Comparison of ENCODE assay signal across 8 mouse cellular contexts in genomic region chr2:104422230-104422629, GRCm38 (mm10). TPM values are rescaled to one million over a fixed set of nuclear protein-coding genes. Genes with fewer than 3 reads are reported as not detected.
A peak's percentile ranks its signal among the peaks of the same experiment; 100 is the strongest.
DNase-seq lines count a peak whose midpoint lies in the region; ATAC-seq and TF ChIP-seq lines count a peak whose summit lies in the region.
"Had no signal": no experiment of that assay in that cellular context is flagged by ENCODE, and none has a peak within 500 bp of the region (broad histone marks: within the 10 kb centered on the region; RNA-seq: fewer than 3 reads in every experiment).

No protein-coding gene starts in this region.

- H3K4me1 ChIP-seq in forebrain, embryonic 14.5 days (ENCODE audit: control insufficient read depth, insufficient read depth, low read length), result no peaks in the 10 kb centered on the region
- no peaks in the 10 kb centered on the region for H3K4me1 ChIP-seq in midbrain, embryonic 14.5 days (ENCODE audit: control insufficient read depth, insufficient read depth, low read length)
- H3K4me1 ChIP-seq: megakaryocyte, embryonic 14.5 days had no signal

- H3K27me3 ChIP-seq in forebrain, embryonic 14.5 days (replicated peaks; ENCODE audit: control insufficient read depth, insufficient read depth, low read length), result no peaks in the 10 kb centered on the region
- no peaks in the 10 kb centered on the region for H3K27me3 ChIP-seq in midbrain, embryonic 14.5 days (ENCODE audit: control insufficient read depth, insufficient read depth, low read length)

- peak; percentile 54 for ATAC-seq in forebrain, embryonic 14.5 days
- peak; percentile 48; the same call in 1 of the 2 replicates for ATAC-seq in midbrain, embryonic 14.5 days (ENCODE audit: low FRiP score, low TSS enrichment)

- H3K9me3 ChIP-seq in forebrain, embryonic 14.5 days (replicated peaks; ENCODE audit: control insufficient read depth, low read length), result no peaks in the 10 kb centered on the region
- no peaks in the 10 kb centered on the region for H3K9me3 ChIP-seq in midbrain, embryonic 14.5 days (ENCODE audit: control insufficient read depth, low read length)
- H3K9me3 ChIP-seq: megakaryocyte, embryonic 14.5 days had no signal

- no peak overlapping the region for H3K4me2 ChIP-seq in forebrain, embryonic 14.5 days (ENCODE audit: low read length)
- H3K4me2 ChIP-seq in midbrain, embryonic 14.5 days (ENCODE audit: low read length), result no peak overlapping the region

- H3K36me3 ChIP-seq in forebrain, embryonic 14.5 days (ENCODE audit: control insufficient read depth, insufficient read depth, low read length), result no peaks in the 10 kb centered on the region
- no peaks in the 10 kb centered on the region for H3K36me3 ChIP-seq in midbrain, embryonic 14.5 days (ENCODE audit: control insufficient read depth, insufficient read depth, low read length)

- no peak overlapping the region for H3K4me3 ChIP-seq in left cerebral cortex, adult 2 months
- no peak overlapping the region for H3K4me3 ChIP-seq in forebrain, embryonic 14.5 days (ENCODE audit: low read depth, low read length)
- H3K4me3 ChIP-seq in midbrain, embryonic 14.5 days (replicated peaks; ENCODE audit: low read depth, low read length), result no peak overlapping the region
- H3K4me3 ChIP-seq: megakaryocyte, embryonic 14.5 days had no signal

- H3K9ac ChIP-seq in forebrain, embryonic 14.5 days (ENCODE audit: low read length), result no peak overlapping the region
- H3K9ac ChIP-seq in midbrain, embryonic 14.5 days (replicated peaks; ENCODE audit: low read length), result no peak overlapping the region

- no peak for DNase-seq in left cerebral cortex, adult 2 months (ENCODE audit: extremely low spot score in 1 of 2, low spot score in 2 of 2)
- DNase-seq in left cerebral cortex, adult 18-20 months (ENCODE audit: low spot score in 2 of 2), result no peak
- peak; percentile 42 for DNase-seq in R1 (ENCODE audit: low read depth, low spot score)
- DNase-seq in forebrain, embryonic 14.5 days (ENCODE audit: low spot score), result peak; percentile 79
- peak; percentile 87 for DNase-seq in midbrain, embryonic 14.5 days
- no peak for DNase-seq in left cerebral cortex, adult 8-10 months (ENCODE audit: low spot score in 2 of 2)
- DNase-seq in adrenal gland, postnatal 4 days (ENCODE audit: low spot score in 2 of 2), result no peak

- H3K27ac ChIP-seq in left cerebral cortex, adult 2 months, result no peak overlapping the region
- H3K27ac ChIP-seq in forebrain, embryonic 14.5 days (ENCODE audit: low read depth, low read length), result no peak overlapping the region
- H3K27ac ChIP-seq in midbrain, embryonic 14.5 days (replicated peaks; ENCODE audit: low read depth, low read length), result no peak overlapping the region

- intact Hi-C loops in left cerebral cortex, adult 2 months (cut with DNase I), result loop anchor here (1.0 to 10.0 kb wide), 2 partner anchors 288 to 387 kb away; no protein-coding TSS in a partner anchor

- 6% methylated on average over 1 of the region's 1 CpGs for WGBS in forebrain, embryonic 14.5 days
- WGBS in midbrain, embryonic 14.5 days, result 10% methylated on average over 1 of the region's 1 CpGs

- TF ChIP-seq CTCF in left cerebral cortex, adult 2 months (IDR thresholded peaks at IDR 0.05), result peak; percentile 84

RNA-seq across cellular contexts. Expression of gene D430041D05Rik, which starts 11.4 kb away (rescaled TPM):
- total RNA-seq in left cerebral cortex, adult 2 months (2021), result 100 to 1,000 TPM; 121 to 123 TPM
- total RNA-seq in left cerebral cortex, adult 18-20 months (2021), result 100 to 1,000 TPM; 102 to 106 TPM
- 7.9 and 11.6 TPM in 2 replicates for polyA plus RNA-seq in forebrain, embryonic 14.5 days (2014; fragmentation: Nextera tagmentation; extraction: Ambion mirVana)
- polyA plus RNA-seq in midbrain, embryonic 14.5 days (2014; fragmentation: Nextera tagmentation; extraction: Ambion mirVana), result 12.0 and 12.8 TPM in 2 replicates
- total RNA-seq in left cerebral cortex, adult 8-10 months (2022), result 100 to 1,000 TPM in 1 of 4 experiments, 10 to 100 TPM in 3; 86.2 to 100 (median 90.7) TPM
- total RNA-seq in adrenal gland, postnatal 4 days (2021), result 1 to 10 TPM; 5.2 to 5.3 TPM

Comparison
In these comparisons a context has a peak if more than half of its experiments do, and no peak if none do; other contexts are left out.
1. DNase-seq: peak in R1 (single experiment), forebrain, embryonic 14.5 days (single experiment) and midbrain, embryonic 14.5 days (single experiment); none in left cerebral cortex, adult 2 months (0 of 2), left cerebral cortex, adult 18-20 months (0 of 2), left cerebral cortex, adult 8-10 months (0 of 2) and adrenal gland, postnatal 4 days (0 of 2).
2. RNA of gene D430041D05Rik, which starts 11.4 kb away (total RNA-seq): 121 to 123 TPM in left cerebral cortex, adult 2 months, 102 to 106 TPM in left cerebral cortex, adult 18-20 months and 86.2 to 100 TPM in left cerebral cortex, adult 8-10 months; 5.2 to 5.3 TPM in adrenal gland, postnatal 4 days; every median in the first group is over 10 times any median in the second.